Mouse (Mus musculus) frontal cortex, postnatal 10 days (tissue): ENCODE data around the gene Galp.
"Not testable (repeated sequence)": the region's sequence is repeated elsewhere in the genome, so short reads cannot be mapped to it uniquely, and the experiment has no call there.

Experiments used
- DNase-seq, 2 experiments: peaks; one replicate each; pipeline ENCODE4 v3.0.0; 2022; ENCODE audit warnings: low spot score in 2 of 2, mixed read lengths in 1 of 2

Galp gene

DNA sequence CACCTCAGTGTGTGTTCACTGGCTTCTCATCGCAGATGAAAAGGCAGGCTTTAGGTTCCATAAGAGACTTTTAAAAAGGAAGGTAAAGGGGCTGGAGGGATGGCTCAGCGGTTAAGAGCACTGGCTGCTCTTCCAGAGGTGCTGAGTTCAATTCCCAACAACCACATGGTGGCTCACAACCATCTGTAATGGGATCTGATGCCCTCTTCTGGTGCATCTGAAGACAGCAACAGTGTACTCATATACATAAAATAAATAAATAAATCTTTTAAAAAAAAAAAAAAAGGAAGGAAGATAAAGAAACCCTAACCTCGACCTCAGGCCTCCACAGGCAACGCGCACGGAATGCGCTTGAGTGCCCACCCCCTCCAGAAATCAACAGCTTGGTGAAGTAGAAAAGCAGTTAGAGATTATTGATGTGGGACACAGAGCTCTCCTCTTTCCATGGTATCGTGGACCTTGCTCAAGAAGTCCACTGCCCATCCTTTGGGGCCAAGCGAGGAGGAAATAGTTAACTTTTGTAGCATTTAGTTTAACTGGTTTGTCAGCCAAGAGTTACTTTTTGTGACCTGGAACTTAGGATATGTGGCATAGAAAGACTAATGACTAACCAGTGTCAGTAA lies 22.4 kb upstream of the Galp start:
- DNase-seq = not testable (repeated sequence)

DNA sequence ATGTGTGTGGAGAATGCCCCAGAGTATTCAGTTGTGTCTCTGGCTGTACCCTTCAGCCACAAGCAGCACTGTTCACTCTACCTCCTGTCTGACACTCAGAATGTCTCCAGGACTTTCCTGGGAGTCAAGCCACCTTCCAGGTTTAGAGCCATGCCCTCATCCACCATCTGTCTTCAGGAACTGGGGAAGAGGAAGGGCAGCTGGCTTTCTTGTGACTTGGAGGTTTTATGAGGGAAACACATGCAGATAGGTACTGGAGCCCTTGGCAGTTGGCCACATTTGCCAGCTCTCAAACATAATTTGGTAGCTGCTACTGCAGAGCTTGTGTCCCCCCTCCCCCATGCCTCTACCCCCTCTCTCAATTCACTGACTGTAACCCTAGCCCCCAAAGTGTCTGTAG lies 17.9 kb upstream of the Galp start:
- no peak for DNase-seq

DNA sequence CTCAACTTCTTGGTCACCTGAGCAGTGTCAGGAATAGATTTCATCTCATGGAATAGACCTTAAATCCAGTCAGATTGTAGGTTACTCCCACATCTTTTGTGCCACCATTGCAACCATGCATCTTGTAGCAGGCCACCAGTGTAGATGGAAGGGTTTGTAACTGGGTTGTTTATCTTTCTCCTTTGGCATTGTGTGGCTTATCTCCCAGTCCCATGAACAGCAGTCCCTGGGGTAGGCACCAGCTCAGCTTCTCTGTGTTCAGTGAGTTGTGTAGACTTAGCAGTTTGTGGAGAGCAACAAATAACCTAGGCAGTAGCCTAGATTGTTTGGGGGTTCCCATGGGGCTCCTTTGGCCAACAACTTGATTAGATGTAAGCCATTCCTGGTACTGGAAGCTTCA lies 14.0 kb upstream of the Galp start:
- no peak for DNase-seq

DNA sequence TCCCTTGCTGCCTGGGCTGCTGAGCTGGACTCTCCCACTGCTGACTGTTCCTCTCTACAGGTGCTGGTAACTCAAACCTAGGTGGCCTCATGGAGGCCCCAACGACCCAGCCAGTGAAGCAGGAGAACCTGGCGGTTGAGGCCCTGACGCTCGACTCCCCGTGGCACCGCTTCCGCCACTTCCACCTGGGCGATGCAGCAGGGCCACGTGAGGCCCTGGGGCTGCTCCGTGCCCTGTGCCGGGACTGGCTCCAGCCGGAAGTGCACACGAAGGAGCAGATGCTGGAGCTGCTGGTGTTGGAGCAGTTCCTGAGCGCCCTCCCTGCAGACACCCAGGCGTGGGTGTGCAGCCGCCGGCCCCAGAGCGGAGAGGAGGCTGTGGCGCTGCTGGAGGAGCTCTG lies 13.1 kb upstream of the Galp start:
- no peak for DNase-seq

DNA sequence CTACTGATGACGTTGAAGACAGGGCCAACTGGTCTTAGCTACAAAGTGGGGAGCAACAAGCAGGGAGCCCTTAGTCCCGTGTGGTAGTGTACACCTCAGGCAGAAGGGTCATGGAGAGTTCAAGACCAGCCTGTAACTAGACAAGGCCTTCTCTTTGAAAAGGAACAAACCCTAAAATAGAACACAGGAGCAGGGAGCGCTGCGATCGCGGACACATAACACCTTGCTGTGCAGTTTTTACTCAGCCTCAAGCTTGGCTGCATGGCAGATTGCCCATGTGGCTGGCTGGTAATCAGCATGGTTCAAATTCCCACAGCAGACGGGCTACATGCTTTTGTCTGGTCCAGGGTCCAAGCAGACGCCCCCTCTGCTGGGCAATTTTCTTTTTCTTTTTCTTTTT lies 12.4 kb upstream of the Galp start:
- DNase-seq = no peak

DNA sequence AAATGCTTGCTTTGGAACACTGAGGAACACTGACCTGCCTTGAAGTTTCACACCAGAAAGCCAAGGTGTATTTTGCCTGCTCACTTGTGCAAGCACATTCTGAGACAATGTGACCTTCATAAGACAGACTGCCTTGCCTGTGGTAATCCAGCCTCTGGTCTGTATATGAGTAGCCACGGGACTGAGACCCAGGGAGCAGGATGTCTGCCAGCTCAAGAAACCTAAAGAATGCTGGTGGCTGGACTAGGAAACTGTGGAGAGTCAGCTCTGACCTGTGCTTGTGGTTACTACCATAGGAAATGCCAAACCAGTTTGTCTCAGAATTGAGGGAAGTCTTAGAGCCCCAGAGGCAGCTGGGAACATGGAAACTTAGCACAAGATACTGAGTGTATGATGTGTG lies 11.5 kb upstream of the Galp start:
- no peak for DNase-seq

DNA sequence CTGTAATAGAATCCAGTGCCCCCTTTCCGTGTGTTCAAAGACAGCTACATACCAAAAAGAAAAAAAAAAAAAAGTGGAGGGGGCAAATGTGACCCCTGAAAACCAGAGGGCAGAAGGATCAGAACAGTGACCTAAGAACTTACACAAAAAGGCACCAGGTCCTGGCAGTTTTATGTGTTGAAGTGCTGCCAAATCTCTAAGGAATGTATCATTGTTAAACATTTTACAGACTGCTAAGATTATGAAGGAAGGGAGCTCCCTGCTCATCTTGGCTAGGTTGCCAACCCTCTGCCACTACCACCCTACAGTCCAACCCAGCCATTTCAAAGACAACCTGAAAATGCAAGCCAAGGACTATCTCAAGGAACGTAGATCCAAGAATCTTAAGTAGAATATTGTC lies 10.7 kb upstream of the Galp start:
- DNase-seq = no peak

DNA sequence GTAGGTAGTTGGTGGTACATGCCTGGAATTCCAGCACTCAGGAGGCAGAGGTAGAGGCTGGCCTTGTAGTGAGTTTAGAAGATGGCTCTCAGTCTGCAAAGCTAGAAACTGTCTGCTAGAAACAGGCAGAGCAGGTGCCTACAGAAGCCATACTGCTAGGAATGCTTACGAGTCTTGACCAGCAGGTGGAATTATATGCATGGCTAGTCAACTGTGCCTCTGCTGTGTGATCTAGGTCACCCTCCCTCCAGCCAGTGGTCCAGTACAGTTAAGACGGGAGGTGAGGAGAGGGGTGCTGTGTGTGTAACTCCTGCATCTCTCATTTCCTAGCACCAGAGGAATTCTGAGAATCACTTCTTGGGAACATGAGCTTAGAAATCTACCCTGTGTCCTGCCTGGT lies 10.1 kb upstream of the Galp start:
- DNase-seq = no peak

DNA sequence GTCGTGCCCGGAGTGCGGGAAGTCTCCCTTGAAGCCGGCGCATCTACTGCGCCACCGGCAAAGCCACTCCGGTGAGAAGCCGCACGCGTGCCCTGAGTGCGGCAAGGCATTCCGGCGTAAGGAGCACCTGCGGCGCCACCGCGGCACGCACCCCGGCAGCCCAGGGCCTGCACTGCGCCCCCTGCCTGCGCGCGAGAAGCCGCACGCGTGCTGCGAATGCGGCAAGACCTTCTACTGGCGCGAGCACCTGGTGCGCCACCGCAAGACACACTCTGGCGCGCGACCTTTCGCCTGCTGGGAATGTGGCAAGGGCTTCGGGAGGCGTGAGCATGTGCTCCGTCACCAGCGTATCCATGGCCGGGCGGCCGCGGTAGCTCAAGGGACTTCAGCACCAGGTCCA lies 7.3 kb upstream of the Galp start:
- no peak for DNase-seq

DNA sequence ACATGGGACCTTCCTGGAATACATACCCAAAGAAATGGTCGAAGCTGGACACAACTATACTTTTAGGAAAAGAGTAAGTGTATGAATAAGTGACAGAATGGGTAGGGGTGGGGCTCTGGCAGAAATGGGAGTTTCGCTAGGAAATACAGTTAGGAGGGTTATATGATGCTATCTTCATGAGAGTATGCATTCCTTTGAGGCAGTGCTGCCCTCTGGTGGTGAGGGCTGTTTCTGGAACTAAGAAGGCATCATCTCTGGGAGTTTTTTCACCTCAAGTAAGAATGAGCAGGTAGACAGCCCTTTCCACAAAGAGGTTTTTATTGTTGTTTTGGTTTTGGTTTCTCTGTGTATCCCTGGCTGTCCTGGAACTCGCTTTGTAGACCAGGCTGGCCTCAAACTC lies 5.5 kb upstream of the Galp start:
- peak; percentile 68 to 69 for DNase-seq

DNA sequence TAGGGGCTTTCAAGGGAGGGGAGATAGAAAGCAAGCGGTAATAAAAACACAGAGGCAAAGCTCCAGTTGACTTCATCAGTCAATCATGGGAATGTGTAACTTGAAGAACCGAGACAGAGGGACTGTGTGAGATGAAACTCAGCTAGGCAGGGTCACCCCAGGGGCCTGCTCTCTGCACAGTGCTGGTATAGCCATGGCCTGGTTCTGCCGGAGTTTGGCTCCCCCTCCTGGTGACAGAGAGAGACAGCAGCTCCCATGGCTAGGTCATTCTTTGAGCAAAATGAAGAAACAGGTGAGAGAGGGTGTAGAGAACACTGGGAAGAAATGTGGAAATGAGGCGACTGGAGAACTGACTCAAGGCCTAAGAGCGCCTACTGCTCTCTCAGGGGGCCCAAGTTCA lies 2.8 kb upstream of the Galp start:
- no peak for DNase-seq

DNA sequence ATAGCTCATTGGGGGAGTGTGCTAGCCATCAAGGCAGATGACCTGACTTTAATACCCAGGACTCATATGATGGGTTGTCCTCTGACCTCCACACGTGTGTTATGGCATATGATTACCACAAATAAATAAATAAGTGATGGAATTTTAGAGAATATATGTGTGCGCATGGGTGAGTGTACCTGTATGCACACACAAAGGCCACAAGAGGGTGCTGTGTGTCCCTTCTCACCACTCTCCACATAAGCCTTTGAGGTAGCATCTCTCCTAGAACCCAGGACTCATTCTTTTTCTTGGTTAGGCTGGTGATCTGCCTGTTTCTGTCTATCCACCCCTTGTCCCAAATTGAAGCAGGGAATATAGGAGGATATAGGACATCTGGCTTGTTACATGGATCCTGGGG lies 1.1 kb upstream of the Galp start:
- no peak for DNase-seq

DNA sequence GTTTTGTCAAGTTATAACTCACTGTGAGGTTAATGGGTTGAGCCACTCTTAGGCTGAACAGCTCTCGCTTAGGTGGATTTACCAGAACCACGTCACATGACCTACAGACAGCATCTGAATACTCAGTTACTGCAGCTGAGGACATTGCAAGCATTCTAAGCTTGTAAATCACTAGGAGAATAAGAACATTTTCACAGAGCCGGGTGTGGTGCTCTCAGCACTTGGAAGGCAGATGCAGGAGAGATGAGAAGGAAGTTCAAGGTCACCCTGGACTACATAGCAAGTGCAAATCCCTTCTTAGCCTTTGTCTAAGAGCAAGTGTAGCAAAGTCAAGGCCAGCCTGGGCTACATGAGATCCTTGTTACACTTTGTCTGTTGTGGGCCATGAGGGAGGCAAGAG lies 7.3 kb downstream of the Galp start:
- no peak for DNase-seq

DNA sequence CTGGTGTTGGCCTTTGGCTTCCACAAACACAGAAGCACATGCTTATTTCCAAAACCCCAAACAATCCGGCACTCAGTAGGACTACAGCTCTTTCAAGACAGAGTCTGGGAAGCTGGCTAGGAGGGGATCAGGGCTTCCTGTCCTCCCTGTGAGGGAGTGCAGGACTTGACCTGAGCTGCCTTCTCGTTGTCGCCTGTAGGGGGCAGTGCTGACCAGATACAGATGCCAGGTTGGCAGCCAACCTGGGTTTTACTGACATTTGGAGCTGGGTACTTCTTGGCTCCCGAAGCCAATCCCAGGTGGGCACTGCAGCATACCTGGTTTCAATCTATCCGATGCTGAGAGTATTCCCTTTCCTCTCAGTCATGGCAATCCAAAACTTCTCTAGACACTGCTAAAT lies 16.3 kb downstream of the Galp start:
- no peak for DNase-seq

DNA sequence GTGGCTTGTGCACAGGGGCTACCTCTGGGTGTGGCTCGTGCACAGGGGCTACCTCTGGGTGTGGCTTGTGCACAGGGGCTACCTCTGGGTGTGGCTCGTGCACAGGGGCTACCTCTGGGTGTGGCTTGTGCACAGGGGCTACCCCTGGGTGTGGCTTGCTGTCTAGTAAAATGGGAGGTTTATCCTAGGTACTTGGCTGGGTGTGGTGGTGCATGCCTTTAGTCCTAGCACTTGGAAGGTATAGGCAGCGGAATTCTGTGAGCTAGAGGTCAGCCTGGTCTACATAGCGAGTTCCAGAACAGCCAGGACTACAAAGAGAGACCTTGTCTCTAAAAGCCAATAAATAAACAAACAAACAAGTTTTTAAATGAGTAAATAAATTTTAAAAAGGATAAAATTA lies 17.8 kb downstream of the Galp start:
- not testable (repeated sequence) for DNase-seq

DNA sequence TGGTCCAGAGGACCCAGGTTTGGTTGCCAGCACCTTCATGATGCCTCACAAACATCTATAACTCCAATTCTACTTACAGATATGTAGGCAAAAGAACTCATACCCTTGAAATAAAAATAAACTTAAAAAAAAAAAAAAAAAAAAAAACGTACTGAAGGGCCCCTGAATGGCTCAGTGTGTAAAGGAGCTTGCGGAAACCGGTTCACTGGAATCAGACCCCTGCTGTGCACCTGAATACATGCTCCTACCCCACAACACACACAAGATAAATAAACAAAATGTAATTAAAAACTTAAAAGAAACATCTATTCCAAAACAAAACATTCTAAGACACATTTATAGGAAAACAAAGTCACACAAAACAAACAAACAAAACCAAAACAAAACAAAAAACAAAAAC lies 23.3 kb downstream of the Galp start:
- DNase-seq = no peak

DNA sequence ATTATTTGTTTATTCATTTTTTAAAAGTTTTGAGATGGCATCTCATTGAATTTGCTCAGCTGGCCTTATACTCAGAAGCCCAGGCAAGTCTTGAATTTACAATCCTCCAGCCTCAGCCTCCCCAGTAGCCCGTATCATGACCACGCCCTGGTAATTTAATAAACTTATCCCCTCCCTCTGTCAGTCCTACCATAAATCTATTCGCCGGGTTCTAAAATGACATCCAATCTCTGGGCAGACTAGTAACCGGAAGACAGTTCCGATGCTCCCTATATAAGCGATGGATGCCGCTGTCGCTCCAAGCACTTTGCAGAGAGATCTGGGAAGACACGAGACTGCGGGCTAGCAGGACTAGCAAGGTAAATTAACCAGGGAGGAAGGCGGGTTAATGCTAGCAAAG lies 25.1 kb downstream of the Galp start, which contains the start of gene Zscan5b:
TSS of gene Zscan5b (plus strand) at position 301 of the 400 bp plus-strand sequence.
- DNase-seq = no peak

DNA sequence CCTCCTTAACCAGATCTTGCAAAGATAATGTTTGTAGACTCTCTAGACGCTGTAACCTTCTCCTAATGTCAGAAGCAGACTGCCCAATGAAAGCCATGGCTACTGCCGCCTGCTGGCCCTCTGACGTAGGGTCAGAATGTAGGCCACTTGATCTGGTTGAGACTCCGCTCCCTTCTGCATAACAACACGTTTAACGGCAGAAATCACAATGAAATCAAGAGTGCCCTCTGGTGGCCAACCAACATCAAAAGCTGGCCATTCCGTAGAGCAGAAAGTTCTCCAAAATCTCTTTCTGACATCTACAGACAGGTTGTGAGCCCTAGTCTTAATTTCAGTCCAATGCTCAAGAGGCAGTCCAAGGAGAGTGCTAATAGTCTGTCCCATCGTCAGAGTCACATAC lies 31.6 kb downstream of the Galp start:
- not testable (repeated sequence) for DNase-seq

DNA sequence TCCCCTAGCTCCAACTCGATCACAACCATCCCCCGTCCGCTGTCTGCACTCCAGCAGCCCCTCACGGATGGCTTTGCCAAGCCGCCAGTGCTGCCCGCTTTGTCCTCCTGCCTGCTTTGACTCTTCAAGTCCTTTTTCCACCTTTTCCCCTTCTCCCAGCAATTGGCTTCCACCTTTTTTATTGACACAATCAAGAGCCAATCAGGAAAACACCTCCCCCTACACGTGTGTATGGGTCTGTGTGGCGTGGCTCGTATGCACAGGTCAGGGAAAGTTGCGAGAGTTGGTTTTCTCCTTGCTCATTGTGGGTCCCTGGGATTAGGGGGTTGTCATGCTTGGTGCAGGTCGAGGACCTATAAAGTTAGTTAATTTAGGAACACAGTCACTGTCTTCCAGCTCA lies 42.9 kb downstream of the Galp start:
- DNase-seq = no peak

DNA sequence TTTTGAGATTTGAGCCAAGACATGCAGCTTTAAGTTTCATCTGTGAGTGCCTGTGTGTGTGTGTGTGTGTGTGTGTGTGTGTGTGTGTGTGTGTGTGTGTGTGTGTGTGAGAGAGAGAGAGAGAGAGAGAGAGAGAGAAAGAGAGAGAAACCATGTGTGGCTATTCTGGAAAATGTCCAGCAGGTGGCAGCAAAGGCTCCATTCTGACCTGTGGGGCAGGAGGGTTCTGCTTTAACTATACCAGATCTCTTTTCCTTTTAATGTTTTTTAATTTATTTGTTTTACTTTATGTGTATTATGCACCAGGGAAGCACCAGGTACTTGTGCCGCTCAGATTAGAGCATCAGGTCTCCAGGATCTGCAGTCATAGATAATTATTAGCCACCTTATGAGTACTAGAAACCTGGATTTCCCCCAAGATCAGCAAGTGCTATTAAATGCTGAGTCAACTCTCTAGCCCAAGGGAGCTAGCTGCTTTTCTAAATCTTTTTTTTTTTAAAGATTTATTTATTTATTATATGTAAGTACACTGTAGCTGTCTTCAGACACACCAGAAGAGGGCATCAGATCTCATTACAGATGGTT lies 44.0 kb downstream of the Galp start:
- DNase-seq = not testable (repeated sequence)

DNA sequence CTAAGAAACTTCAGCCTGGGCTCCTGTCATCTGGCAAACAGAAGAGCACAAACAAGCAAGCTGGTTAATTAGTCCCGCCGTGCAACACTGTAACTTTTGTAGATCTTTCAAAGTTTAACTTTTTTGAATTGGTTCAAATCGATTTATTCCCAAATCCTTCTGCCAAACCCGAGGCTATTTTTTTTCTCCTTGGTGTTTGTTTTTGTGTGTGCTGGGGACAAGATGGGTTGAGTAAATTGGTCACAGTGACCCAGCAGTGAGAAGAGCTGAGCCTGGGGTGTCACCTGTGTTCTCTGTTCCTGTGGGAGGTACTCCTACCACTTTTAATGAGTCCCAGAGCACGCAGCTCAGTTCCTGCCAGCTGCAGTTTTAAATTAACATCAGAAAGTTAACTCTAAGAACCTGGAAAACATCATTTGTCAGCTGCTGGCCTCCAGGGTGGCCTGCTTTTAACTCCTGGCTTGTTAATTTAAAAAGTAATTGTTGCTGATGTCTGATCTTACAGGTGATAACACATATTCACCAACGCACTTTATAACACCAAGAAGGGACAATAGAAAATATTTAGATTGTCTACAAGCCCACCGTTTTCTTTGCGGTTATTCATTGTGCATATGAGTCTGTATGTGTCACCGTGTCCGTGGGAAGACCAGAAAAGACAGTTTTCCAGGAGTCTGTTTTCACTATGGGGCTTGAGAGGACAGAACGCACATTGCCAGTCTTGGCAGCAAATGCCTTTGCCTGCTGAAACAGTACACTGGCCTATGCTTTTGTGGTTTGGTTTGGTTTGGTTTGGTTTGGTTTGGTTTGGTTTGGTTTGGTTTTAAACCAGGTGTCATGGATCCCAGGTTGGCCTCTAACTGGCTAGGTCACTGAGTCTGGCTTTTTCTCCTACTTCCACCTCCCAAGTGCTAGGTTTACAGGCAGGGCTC lies 47.7 kb downstream of the Galp start:
- no peak for DNase-seq

DNA sequence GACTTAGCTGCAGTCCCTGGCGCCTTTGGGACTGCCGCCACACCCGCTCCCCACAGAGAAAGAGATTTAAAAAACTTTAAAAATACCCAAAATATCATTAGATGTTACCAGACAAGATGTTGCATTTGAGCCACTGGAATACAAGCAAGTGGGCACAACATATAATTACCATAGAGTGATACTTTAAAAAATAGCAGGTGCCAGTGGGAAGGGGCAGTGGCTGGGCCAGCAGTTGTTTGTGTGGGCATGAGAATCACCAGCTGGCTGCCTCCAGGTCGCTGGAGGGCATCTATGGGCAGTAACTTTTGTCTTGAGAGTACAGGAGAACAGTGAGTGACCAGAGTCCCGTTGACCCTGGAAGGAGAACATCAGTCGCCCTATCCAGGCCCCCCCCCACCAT lies 55.5 kb downstream of the Galp start, which contains the start of gene Epp13:
TSS of gene Epp13 (plus strand) at position 301 of the 400 bp plus-strand sequence.
- no peak for DNase-seq

DNA sequence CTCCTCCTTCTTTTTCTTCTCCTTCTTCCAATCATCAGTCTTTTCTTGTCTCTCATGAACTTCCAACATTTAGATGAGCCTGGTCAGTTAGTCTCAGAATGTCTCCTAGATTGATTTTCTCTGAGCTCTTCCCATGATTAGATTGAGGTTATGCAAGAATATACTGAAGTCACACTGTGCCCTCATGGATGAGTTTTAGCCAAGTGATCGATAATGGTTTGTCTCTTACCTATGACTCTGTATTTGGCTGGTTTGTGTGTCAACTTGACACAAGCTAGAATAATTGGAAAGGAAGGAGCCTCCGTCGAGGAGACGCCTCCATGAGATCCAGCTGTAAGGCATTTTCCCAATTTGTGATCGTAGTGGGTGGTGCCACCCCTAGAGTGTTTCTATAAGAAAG lies 57.6 kb downstream of the Galp start:
- no peak for DNase-seq
